Mouse (Mus musculus): ENCODE data around the gene Ogfod3.

DNA sequence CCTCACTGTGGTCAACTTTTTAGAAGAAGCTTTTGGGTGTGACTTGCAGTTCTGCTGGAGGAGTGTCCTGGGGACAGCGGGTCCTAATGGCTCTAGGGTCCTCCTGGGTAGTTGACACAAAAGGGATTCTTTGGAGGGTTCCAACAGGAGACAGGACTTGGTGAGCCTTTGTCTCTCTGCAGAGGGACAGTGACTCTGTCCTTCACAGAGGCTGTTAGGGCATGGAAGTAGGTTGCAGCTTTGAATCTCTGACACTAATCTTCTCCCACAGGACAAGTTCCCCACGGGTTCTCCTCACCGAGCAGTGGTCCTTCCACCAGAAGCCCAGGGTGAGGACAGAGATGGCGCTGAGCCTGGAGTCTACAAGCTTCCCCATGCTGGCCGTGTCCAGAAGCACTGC, 44.5 kb downstream of the Ogfod3 start, which contains the start of gene Uts2r:
- TF ChIP-seq POLR2A (IDR thresholded peaks at IDR 0.05; ENCODE audit: low read depth, low read length) (no peak), CTCF (conservative IDR thresholded peaks at IDR 0.05; ENCODE audit: insufficient read depth, insufficient read length, low read depth, low read length) (no peak)
